Mouse (Mus musculus): ENCODE measurements around the gene Bex6. TPM values are rescaled to one million over a fixed set of nuclear protein-coding genes. Genes with fewer than 3 reads are reported as not detected.

The Bex6 gene
- not detected for total RNA-seq (2023)

DNA sequence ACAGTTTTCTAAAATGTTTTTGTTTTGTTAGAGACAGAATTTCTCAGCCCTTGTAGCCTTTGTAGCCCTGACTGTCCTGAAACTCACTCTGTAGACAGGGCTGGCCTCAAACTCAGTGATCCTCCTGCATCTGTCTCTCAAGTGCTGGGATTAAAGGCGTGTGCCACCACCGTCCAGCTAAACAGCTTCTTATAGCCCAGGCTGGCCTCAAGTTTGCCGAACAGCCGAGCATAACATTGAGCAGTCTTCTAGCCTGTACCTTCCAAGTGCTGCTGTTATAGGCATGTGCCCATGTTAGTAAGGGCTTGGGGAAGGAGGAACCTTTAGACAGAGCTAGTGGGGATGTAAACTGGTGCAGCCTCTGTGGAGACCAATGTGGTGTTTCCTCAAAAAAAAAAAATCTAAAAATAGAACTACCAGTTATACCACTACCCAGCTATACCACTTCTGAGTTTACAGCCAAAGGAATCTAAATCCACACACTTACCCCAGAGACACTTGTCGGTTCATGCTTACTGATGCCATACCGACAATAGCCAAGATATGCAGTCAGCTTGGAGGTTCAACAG is at the start of gene Bex6:
Bex6 (plus strand) TSS at position 491 of the 569 bp plus-strand sequence.

DNA sequence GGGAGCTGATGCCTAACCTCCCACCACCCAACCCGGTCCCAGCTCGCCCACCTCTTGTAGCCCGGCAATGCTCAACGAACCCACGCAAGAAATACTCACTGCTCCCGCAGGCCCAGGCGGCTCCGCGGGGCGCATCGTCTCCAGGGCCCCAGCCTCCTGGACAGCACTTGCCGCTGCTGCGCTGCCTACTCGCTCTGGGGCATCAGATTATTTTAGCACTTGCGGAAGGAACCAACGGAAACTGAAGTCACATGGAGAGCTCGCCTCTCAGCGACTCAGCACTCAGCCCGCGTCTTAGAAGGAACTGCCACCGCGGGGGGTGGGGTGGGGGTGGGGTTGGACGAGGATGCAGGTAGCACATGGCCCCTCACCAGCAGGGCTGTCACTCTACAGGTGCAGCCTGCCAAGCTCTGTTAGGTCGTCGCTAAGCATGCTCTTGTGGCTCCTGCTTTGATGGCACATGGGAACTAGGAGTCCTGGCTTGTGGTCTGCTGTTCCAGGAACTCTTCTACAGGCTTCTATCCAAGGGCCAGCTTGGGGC is 14.3 kb upstream of the Bex6 start, which contains the start of gene Nrros:
Nrros (minus strand) TSS at position 314 of the 541 bp plus-strand sequence.

Other genes with a start within 250 kb of the Bex6 start
- gene Pigz, start 246.0 kb upstream of the Bex6 start, total RNA-seq (2023), result not detected
- 10 to 100 TPM; 18.5 to 20.5 TPM for gene 0610012G03Rik, start 231.3 kb upstream of the Bex6 start, total RNA-seq (2023)
- 10 to 100 TPM; 26.9 to 28.9 TPM for gene Ncbp2, start 231.3 kb upstream of the Bex6 start, total RNA-seq (2023)
- 10 to 100 TPM; 26.1 to 27.7 TPM for gene Senp5, start 176.5 kb upstream of the Bex6 start, total RNA-seq (2023)
- 100 to 1,000 TPM; 117 to 119 TPM for gene Pak2, start 100.5 kb upstream of the Bex6 start, total RNA-seq (2023)
- gene Pigx, start 80.1 kb upstream of the Bex6 start, total RNA-seq (2023), result 10 to 100 TPM; 52.7 to 68.5 TPM
- 10 to 100 TPM; 10.1 to 11.9 TPM for gene Cep19, start 80.0 kb upstream of the Bex6 start, total RNA-seq (2023)
- gene Nrros, start 14.2 kb upstream of the Bex6 start, total RNA-seq (2023), result 10 to 100 TPM; 85.5 to 97.1 TPM
- gene Fbxo45, start 67.3 kb downstream of the Bex6 start, total RNA-seq (2023), result 10 to 100 TPM in 1 of 2 experiments, 1 to 10 TPM in 1; 8.8 to 10.3 TPM
- 10 to 100 TPM in 1 of 2 experiments, 1 to 10 TPM in 1; 9.4 to 14.4 TPM for gene Wdr53, start 67.4 kb downstream of the Bex6 start, total RNA-seq (2023)
- 1 to 10 TPM in 1 of 2 experiments, under 1 TPM in 1; 0.52 to 1.2 TPM for gene Smco1, start 91.6 kb downstream of the Bex6 start, total RNA-seq (2023)
- gene Rnf168, start 97.6 kb downstream of the Bex6 start, total RNA-seq (2023), result 10 to 100 TPM; 19.8 to 27.4 TPM
- gene Ubxn7, start 152.4 kb downstream of the Bex6 start, total RNA-seq (2023), result 10 to 100 TPM; 69.3 to 78.3 TPM
- not detected for gene Tm4sf19, start 220.7 kb downstream of the Bex6 start, total RNA-seq (2023)
- gene Tctex1d2, start 239.9 kb downstream of the Bex6 start, total RNA-seq (2023), result 1 to 10 TPM in 1 of 2 experiments, not detected in 1; 1.4 TPM

Data from T-cell, adult 66 days (primary cell).